Mouse (Mus musculus) liver, embryonic 14.5 days (tissue): ENCODE measurements at regions not wholly inside any gene's neighbourhood (a gene's known extent, or its start where the extent isn't known, plus 50 kb on each side); places are given as distances from the start of the nearest gene placed in this dataset.

Source experiments
- CTCF ChIP-seq: IDR thresholded peaks from 2 replicates; pipeline ENCODE4 v1.5.1; 2016; ENCODE audit warnings: antibody characterized with exemption, low read depth, control low read depth
- EP300 ChIP-seq: IDR thresholded peaks from 2 replicates; pipeline ENCODE4 v1.6.1; 2016; ENCODE audit warnings: antibody characterized with exemption, low read depth

- TF ChIP-seq CTCF (no peak), EP300 (no peak)
These were observed 55.1 kb upstream of the Jun start for GRCm38 (mm10) chr4:95106881-95107665.
